Mouse (Mus musculus) MEL (cell line): ENCODE measurements around the gene Esr1.

ENCODE experiments used
- CTCF ChIP-seq, 3 experiments: IDR thresholded peaks in 2 of 3; conservative IDR thresholded peaks in 1 of 3; 2 replicates each; pipeline ENCODE4 v1.5.1; 2011 to 2012; ENCODE audit warnings: low read length in 3 of 3, low read depth in 2 of 3, mild to moderate bottlenecking in 2 of 3, improper control_type of control experiment in 1 of 3, inconsistent platforms in 1 of 3, mixed read lengths in 1 of 3, moderate library complexity in 1 of 3; ENCODE audit not compliant: control insufficient read depth in 1 of 3, insufficient read depth in 1 of 3, poor library complexity in 1 of 3, severe bottlenecking in 1 of 3
- SMC3 ChIP-seq: IDR thresholded peaks from 2 replicates; pipeline ENCODE4 v1.6.1; 2011; ENCODE audit warnings: low read depth, low read length, improper control_type of control experiment

DNA sequence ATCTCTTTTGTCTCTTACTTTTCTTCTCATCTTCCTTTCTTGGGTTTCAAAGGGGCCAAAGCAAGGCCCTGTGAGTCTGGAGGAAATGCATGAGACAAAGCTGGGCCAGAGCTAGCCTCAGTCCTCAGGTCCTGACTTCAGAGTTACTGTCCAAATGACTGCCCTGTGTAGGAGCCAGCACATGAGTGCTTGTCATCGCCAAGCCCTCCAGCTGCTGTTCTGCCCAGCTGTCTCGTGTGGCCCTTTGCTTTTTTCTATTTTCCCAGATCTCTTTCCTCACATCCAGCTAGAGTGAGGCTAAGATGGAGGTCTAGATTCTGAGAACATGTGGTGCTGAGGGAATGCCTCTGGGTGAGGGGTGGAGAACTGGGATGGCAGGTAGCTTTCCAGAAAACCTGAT, 58.7 kb downstream of the Esr1 start:
- TF ChIP-seq SMC3: no peak
- TF ChIP-seq CTCF (IDR thresholded peaks at IDR 0.05 in 2 of 3, conservative IDR thresholded peaks at IDR 0.05 in 1 of 3; ENCODE audit: control insufficient read depth in 1 of 3, insufficient read depth in 1 of 3, low read depth in 2 of 3, low read length in 3 of 3, poor library complexity in 1 of 3, severe bottlenecking in 1 of 3): no peak
